Mouse (Mus musculus): ENCODE results near the gene Josd1. TPM values are rescaled to one million over a fixed set of nuclear protein-coding genes. Genes with fewer than 3 reads are reported as not detected.

The Josd1 gene
- polyA plus RNA-seq, 1 experiment from 2014 or later, result 27.8 TPM

DNA sequence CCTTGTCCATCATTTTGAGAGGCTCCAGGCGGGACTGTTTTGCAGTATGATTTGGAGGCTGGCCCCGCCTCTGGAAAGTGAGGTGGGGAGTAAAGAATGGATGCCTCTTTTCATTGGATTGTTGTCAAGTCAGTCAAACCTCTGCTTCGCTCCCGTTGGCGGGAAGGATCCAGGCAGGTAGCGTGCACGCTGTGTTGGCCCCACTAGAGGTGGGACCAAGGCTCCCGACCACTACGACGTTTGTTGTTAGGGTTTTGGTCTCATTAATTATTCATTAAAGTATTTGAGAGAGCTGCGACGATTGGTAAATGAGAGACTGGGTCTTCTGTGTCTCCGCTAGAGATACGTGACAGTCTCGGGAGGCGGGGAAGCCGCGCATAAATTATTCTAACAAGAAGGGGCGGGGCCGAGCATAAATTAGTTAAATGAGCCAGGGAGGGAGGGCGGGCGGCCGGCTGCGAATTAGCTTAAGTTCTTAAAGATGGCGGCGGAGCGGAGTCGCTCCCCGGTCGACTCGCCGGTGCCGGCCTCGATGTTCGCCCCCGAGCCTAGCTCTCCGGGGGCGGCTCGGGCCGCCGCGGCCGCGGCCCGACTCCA is 2.8 kb upstream of the Josd1 start, which contains the start of gene Gtpbp1:
Gene Gtpbp1 (plus strand): TSS at position 420 of the 597 bp plus-strand sequence.
- Histone ChIP-seq H3K4me2 (peak within 1 kb of the TSS; percentile 93), H3K27ac (peak within 1 kb of the TSS; percentile 87), H3K9ac (peak within 1 kb of the TSS; percentile 83), H3K36me3 (peaks cover 14% of the 10 kb centered on the region), H3K4me1 (peaks cover 45% of the 10 kb centered on the region), H3K4me3 (peak within 1 kb of the TSS; percentile 97), H3K9me3 (no peaks in the 10 kb centered on the region), H3K27me3 (no peaks in the 10 kb centered on the region)
- ATAC-seq (ENCODE audit: insufficient number of reproducible peaks, low FRiP score, low TSS enrichment, low read depth), result peak; percentile 96
- under 1% methylated on average over 45 of the region's 45 CpGs for WGBS

DNA sequence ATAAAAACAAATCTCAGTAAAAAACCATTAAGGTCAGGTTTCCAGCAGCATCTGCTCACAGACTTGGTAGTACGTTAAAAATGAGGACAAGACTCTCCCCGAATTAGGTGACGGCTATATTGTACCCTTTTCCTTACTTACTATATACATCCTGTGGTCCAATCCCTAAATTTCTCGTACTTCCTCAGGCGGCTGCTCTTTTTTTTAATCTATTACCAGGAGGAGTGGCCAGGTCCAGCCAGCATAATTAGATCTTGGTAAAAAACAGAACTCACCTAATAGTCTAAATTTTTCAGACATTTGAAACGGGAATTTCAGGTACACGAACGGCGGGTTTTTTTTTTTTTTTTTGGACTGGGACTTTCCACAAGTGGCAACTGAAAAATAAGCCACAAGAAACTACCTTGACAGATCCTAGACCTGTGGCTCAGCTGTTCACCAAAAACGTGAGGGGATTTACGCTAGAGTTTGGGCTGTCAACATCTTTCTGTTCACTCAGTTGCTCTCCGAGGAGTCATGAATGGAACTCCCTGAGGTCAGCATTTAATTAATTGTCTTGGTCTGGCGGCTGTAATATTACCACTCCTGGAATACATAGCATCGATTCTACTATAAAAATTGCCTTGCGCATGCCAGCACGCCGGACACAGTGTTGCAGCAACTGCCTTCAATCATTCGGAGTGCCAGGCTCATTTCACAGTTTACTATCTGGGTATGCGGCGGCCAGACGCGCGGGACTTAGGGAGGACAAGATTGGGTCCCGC is 2.1 kb upstream of the Josd1 start:
- Histone ChIP-seq H3K9me3 (no peaks in the 10 kb centered on the region), H3K27ac (peak overlapping the region; percentile 69), H3K27me3 (no peaks in the 10 kb centered on the region), H3K4me1 (peaks cover 51% of the 10 kb centered on the region), H3K4me2 (peak overlapping the region; percentile 93), H3K4me3 (peak overlapping the region; percentile 97), H3K36me3 (peaks cover 8% of the 10 kb centered on the region), H3K9ac (no peak overlapping the region)
- ATAC-seq (ENCODE audit: insufficient number of reproducible peaks, low FRiP score, low TSS enrichment, low read depth), result no peak
- WGBS, result 11% methylated on average over 24 of the region's 24 CpGs

DNA sequence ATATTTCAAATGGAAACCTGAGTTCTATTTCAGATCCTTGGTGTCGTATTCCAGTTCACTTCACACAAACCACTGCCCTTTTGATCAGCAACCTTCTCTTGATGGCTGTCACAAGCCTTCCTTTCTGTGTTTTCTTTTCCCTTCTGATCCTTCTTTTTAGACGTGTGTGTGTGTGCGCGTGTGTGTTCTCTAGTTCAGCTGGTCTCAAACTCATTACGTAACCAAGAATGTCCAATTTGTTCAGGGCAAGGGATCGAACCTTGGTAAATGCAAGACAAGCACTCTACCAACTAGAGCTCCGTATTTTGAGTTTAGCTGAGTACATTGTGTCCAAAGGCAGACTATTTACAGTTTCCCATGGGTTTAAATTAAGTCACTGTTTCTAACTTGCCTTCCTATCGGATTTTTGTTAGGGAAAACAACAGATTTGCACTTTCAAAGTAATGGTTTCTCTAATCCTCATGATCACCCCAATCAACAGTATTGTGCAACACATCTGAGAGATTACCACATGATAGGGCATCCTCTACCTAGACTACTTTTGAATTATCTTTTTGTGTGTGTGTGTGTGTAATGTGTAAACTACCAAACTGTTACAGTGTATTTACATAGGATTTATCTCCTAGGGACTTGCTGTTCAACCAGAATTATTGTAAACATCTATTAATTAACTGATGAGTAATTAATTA is 693 bp upstream of the Josd1 start:
- Histone ChIP-seq H3K4me3 (peak overlapping the region; percentile 87), H3K9me3 (no peaks in the 10 kb centered on the region), H3K4me1 (peaks cover 66% of the 10 kb centered on the region), H3K36me3 (no peaks in the 10 kb centered on the region), H3K9ac (peak overlapping the region; percentile 88; the same call in 1 of the 2 replicates), H3K27me3 (no peaks in the 10 kb centered on the region), H3K4me2 (peak overlapping the region; percentile 67), H3K27ac (peak overlapping the region; percentile 98)
- WGBS, result 4% methylated on average over 8 of the region's 8 CpGs
- no peak for ATAC-seq (ENCODE audit: insufficient number of reproducible peaks, low FRiP score, low TSS enrichment, low read depth)

DNA sequence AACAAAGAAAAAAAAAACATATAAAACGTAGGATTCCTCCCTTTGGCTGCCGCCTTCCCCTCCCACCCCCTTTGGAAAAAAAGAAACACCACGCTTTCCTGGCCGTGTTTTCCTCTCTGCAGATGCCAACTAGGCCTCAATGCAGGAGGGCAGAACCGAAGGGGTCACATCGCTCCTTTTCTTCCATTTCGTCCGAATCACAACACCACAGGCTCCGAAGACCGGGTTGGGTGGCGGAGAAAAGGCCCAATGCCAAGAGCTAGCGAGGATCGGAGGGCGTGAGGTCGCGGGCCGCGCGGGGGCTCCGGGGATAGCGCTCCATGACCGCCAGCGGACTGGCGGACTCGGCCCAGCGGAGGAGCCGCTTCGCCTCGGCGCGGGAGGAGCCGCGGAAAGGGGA is 544 bp downstream of the Josd1 start:
- peak overlapping the region; percentile 67 for H3K4me2 ChIP-seq
- no peak for ATAC-seq (ENCODE audit: insufficient number of reproducible peaks, low FRiP score, low TSS enrichment, low read depth)
- H3K27ac ChIP-seq, result peak overlapping the region; percentile 98
- H3K4me3 ChIP-seq, result peak overlapping the region; percentile 87
- H3K36me3 ChIP-seq, result no peaks in the 10 kb centered on the region
- peak overlapping the region; percentile 88 for H3K9ac ChIP-seq
- peaks cover 68% of the 10 kb centered on the region for H3K4me1 ChIP-seq
- under 1% methylated on average over 33 of the region's 33 CpGs for WGBS
- no peaks in the 10 kb centered on the region for H3K27me3 ChIP-seq
- no peaks in the 10 kb centered on the region for H3K9me3 ChIP-seq

DNA sequence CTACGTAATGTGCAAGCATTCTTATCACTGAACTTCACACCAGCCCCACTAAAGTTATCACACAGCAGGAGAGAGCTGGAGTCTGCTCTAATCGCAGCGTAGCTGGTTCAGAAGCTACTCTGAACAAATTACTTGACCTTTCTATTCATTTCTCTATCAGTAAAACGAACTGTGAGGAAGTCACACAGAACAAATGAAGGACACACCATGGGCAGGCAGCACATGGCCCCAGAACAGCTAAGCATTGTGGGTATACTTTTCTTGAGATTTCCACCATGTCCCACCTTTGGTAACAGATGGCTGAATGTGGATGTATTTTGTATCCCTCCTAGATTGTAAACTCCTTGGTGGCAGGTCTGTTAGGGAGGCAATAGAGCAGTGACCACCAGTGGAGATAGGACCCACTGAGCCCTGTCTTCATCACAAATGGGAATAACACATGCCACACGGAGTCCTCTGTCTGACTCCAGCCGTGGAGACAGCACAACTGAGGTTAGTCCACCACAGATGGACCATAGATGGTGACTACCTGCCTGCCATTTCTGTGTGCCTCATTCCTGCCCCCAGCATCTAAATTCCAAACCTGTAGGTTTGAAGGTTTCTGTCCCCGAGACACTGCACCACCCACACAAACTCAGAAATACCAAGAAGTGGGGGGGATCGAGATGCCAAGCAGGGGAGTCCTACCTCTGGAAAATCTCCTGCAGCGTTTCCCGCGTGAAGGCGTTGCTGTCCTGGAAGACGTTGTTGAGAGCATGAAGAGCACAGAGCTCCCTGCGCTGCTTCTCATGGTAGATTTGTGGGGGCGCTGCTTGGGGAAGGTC is 1.5 kb downstream of the Josd1 start:
- Histone ChIP-seq H3K4me3 (peak overlapping the region; percentile 87), H3K4me1 (peaks cover 63% of the 10 kb centered on the region), H3K4me2 (peak overlapping the region; percentile 67), H3K27ac (no peak overlapping the region), H3K9ac (no peak overlapping the region), H3K9me3 (no peaks in the 10 kb centered on the region), H3K36me3 (0 out of 2 replicates have a peak, but pooled peaks cover 3% of the 10 kb centered on the region), H3K27me3 (no peaks in the 10 kb centered on the region)
- WGBS, result 13% methylated on average over 15 of the region's 15 CpGs
- no peak for ATAC-seq (ENCODE audit: insufficient number of reproducible peaks, low FRiP score, low TSS enrichment, low read depth)

DNA sequence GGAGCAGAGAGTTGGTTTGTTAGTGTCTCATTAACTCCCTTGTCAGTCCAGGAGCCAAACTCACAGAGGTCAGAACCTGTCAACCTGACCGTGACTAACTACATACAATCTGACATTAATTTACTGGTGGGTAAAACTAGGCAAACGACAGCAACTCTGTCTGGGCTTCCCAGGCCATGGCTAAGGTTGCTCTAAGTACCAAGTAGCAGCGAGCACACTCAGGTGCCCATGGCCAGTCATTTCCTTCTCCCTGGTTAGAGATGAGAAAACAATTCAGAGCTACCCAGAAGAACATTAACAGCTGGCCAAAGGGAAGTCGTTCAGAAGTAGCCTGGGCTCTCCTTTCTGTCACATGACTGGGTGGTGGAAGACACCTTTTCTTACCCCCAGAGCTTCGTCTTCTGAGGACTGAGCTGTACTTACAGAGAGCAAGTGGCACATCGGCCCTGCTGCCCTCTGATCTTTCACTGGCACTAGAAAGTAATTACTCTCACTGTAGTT is 2.5 kb downstream of the Josd1 start:
- H3K4me3 ChIP-seq, result peak overlapping the region; percentile 87
- peaks cover 64% of the 10 kb centered on the region for H3K4me1 ChIP-seq
- H3K9ac ChIP-seq, result 0 out of 2 replicates have a peak overlapping the region, but pooled peaks have one; percentile 15
- peak overlapping the region; percentile 67 for H3K4me2 ChIP-seq
- no peak overlapping the region for H3K27ac ChIP-seq
- 0 out of 2 replicates have a peak, but pooled peaks cover 3% of the 10 kb centered on the region for H3K36me3 ChIP-seq
- H3K27me3 ChIP-seq, result no peaks in the 10 kb centered on the region
- no peaks in the 10 kb centered on the region for H3K9me3 ChIP-seq
- ATAC-seq (ENCODE audit: insufficient number of reproducible peaks, low FRiP score, low TSS enrichment, low read depth), result no peak
- 21% methylated on average over 6 of the region's 6 CpGs for WGBS

DNA sequence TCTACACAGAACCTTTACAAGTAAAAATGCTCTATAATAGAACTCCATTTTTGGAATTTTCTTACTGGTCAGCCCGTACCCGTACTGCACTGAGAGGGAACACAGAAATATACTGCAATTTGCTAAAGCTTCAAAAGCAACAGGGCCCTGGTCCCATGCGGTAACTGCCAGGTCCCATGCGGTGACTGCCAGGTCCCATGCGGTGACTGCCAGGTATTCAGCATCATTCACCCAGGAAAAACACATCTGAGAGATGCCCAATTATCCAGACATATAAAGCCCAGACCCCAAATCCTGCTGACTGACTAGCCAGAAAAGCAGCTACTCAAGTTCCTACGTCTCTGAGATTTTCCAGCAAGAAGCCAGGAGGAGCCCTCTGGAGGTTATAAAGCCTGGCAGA is 3.1 kb downstream of the Josd1 start:
- Histone ChIP-seq H3K4me1 (peaks cover 59% of the 10 kb centered on the region), H3K9ac (0 out of 2 replicates have a peak overlapping the region, but pooled peaks have one; percentile 15), H3K9me3 (no peaks in the 10 kb centered on the region), H3K4me2 (peak overlapping the region; percentile 67), H3K27me3 (no peaks in the 10 kb centered on the region), H3K36me3 (peaks cover 5% of the 10 kb centered on the region; the same call in 1 of the 2 replicates), H3K27ac (no peak overlapping the region), H3K4me3 (peak overlapping the region; percentile 87)
- 74% methylated on average over 6 of the region's 6 CpGs for WGBS
- no peak for ATAC-seq (ENCODE audit: insufficient number of reproducible peaks, low FRiP score, low TSS enrichment, low read depth)

DNA sequence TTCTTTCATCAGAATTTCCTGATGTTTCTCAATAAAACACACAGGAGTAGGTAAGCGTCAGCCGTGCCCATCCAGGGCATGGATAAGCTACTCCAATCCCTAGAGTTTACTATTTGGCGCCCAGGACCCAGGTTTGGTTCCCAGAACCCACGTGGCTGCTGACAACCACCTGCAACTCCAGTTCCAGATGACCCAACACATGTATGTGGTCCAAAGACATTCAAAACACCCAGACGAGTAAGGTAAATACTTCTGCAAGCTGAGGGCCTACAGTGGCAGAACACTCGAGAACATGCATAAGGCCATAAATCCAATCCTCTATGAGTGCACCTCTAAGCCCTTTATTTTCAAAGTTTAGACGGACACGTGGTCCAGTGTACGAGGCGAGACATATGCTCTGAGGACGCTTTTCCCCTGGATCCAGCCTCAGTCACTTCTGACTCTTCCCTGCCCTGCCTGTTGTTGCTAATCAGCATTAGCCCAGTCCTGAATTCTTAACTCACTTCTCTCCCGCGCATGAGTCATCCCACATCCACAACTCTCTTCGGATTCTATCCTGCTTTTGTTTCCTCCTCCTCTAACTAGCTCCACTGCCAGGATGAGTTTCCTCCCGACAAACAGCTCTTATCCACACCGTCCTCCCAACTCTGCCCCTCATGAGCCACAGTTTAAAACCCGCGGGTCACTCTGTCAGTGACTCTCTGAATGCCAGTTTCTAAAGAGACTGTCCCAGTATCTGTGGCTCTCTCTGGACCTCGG is 3.8 kb downstream of the Josd1 start:
- no peak overlapping the region for H3K27ac ChIP-seq
- H3K4me3 ChIP-seq, result 0 out of 2 replicates have a peak overlapping the region, but pooled peaks have one; percentile 9
- peak overlapping the region; percentile 67 for H3K4me2 ChIP-seq
- no peak for ATAC-seq (ENCODE audit: insufficient number of reproducible peaks, low FRiP score, low TSS enrichment, low read depth)
- peaks cover 6% of the 10 kb centered on the region; the same call in 1 of the 2 replicates for H3K36me3 ChIP-seq
- 0 out of 2 replicates have a peak overlapping the region, but pooled peaks have one; percentile 3 for H3K9ac ChIP-seq
- H3K27me3 ChIP-seq, result no peaks in the 10 kb centered on the region
- WGBS, result 75% methylated on average over 19 of the region's 19 CpGs
- no peaks in the 10 kb centered on the region for H3K9me3 ChIP-seq
- H3K4me1 ChIP-seq, result peaks cover 55% of the 10 kb centered on the region

DNA sequence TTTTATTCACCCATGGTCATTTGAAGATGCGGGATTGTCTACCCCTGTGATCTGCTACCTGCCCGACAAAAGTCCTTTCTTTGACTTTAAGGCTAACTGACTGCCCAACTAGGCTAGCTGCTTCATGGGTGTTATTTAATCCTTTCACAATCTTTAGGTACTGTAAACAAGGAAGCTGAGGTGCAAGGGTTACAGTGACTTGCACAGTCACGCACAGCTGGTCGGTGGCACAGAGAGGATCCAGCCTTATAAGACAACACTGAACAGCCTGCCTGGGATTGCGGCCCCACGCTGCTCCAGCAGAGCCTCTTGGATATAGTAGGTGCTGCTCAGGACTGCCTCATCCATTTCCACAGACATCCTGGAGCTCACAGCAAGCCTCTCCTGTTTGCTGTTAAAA is 4.6 kb downstream of the Josd1 start:
- peaks cover 6% of the 10 kb centered on the region; the same call in 1 of the 2 replicates for H3K36me3 ChIP-seq
- H3K4me1 ChIP-seq, result peaks cover 50% of the 10 kb centered on the region
- 93% methylated on average over 6 of the region's 6 CpGs for WGBS
- no peaks in the 10 kb centered on the region for H3K9me3 ChIP-seq
- H3K4me2 ChIP-seq, result no peak overlapping the region
- H3K27ac ChIP-seq, result no peak overlapping the region
- H3K4me3 ChIP-seq, result no peak overlapping the region
- no peaks in the 10 kb centered on the region for H3K27me3 ChIP-seq
- no peak for ATAC-seq (ENCODE audit: insufficient number of reproducible peaks, low FRiP score, low TSS enrichment, low read depth)
- H3K9ac ChIP-seq, result no peak overlapping the region

DNA sequence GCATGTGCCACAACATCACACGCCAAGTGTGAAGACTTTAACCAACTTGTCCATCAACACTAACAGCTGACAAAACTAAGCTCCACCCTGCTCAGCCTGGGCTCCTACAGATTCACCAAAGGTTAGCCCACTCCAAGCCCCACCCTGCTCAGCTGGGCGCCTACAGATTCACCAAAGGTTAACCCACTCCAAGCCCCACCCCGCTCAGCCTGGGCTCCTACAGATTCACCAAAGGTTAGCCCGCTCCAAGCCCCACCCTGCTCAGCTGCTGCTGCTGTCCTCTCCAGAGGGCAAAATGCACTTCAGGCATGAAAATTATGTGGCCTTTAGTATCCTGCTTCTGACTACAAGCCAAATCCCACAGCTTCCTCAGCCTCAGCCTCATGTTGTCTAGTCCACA is 5.7 kb downstream of the Josd1 start:
- Histone ChIP-seq H3K9me3 (no peaks in the 10 kb centered on the region), H3K36me3 (peaks cover 13% of the 10 kb centered on the region; the same call in 1 of the 2 replicates), H3K27me3 (no peaks in the 10 kb centered on the region), H3K4me3 (no peak overlapping the region), H3K4me2 (no peak overlapping the region), H3K27ac (no peak overlapping the region), H3K4me1 (peaks cover 50% of the 10 kb centered on the region), H3K9ac (no peak overlapping the region)
- no peak for ATAC-seq (ENCODE audit: insufficient number of reproducible peaks, low FRiP score, low TSS enrichment, low read depth)
- WGBS, result 85% methylated on average over 4 of the region's 4 CpGs
